Mouse (Mus musculus): ENCODE measurements around the gene Camk2g. TPM values are rescaled to one million over a fixed set of nuclear protein-coding genes. Genes with fewer than 3 reads are reported as not detected.

Camk2g gene
- polyA plus RNA-seq, 1 experiment from 2014 or later = 166 TPM

DNA sequence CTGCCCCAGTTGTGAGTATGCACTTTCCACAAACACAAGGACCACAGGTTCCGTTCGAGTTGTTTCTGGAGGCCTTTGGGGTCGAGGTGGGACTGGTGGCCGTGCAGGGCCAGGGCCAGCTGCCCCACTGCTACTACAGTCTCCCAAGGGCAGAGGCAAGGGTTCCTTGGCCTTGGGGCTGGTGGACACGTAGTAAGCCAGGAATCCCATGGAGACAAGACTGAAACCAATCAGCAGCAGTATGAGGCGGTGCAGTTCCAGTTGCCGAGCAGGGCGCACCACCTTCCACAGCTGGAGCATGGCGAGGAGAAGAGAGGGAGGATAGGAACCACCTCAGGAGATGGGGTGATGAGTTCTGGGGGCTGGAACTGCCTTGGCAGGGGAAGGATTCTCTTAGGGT lies 64.0 kb downstream of the Camk2g start:
- Histone ChIP-seq H3K4me1 (replicated peaks; ENCODE audit: control insufficient read depth, insufficient read depth, low read length) (peaks cover 10% of the 10 kb centered on the region), H3K36me3 (replicated peaks; ENCODE audit: control insufficient read depth, insufficient read depth) (peaks cover 61% of the 10 kb centered on the region), H3K4me2 (replicated peaks) (no peak overlapping the region), H3K9me3 (ENCODE audit: control insufficient read depth, low read length) (no peaks in the 10 kb centered on the region), H3K27me3 (ENCODE audit: control insufficient read depth, insufficient read depth, low read length) (no peaks in the 10 kb centered on the region), H3K4me3 (replicated peaks; ENCODE audit: low read length) (no peak overlapping the region), H3K9ac (no peak overlapping the region), H3K27ac (no peak overlapping the region)
- no peak for ATAC-seq (ENCODE audit: low FRiP score)
- no peak for DNase-seq (ENCODE audit: low spot score)
- WGBS = 97% methylated on average over 9 of the region's 9 CpGs

GRCm38 (mm10) chr14:20725660-20726339 lies 68.1 kb downstream of the Camk2g start:
- ATAC-seq (ENCODE audit: low FRiP score) (no peak), DNase-seq (ENCODE audit: low spot score) (no peak)
- Histone ChIP-seq H3K4me3 (replicated peaks; ENCODE audit: low read length) (no peak overlapping the region), H3K4me2 (replicated peaks) (no peak overlapping the region), H3K9ac (no peak overlapping the region), H3K36me3 (replicated peaks; ENCODE audit: control insufficient read depth, insufficient read depth) (peaks cover 100% of the 10 kb centered on the region), H3K9me3 (ENCODE audit: control insufficient read depth, low read length) (no peaks in the 10 kb centered on the region), H3K4me1 (replicated peaks; ENCODE audit: control insufficient read depth, insufficient read depth, low read length) (no peaks in the 10 kb centered on the region), H3K27ac (no peak overlapping the region), H3K27me3 (ENCODE audit: control insufficient read depth, insufficient read depth, low read length) (no peaks in the 10 kb centered on the region)
- 85% methylated on average over 6 of the region's 6 CpGs for WGBS

GRCm38 (mm10) chr14:20724043-20724442 lies 69.8 kb downstream of the Camk2g start:
- no peaks in the 10 kb centered on the region for H3K4me1 ChIP-seq (replicated peaks; ENCODE audit: control insufficient read depth, insufficient read depth, low read length)
- 22% methylated on average over 5 of the region's 5 CpGs for WGBS
- no peaks in the 10 kb centered on the region for H3K27me3 ChIP-seq (ENCODE audit: control insufficient read depth, insufficient read depth, low read length)
- H3K4me2 ChIP-seq (replicated peaks) = no peak overlapping the region
- no peak overlapping the region for H3K27ac ChIP-seq
- H3K4me3 ChIP-seq (replicated peaks; ENCODE audit: low read length) = no peak overlapping the region
- no peaks in the 10 kb centered on the region for H3K9me3 ChIP-seq (ENCODE audit: control insufficient read depth, low read length)
- no peak for ATAC-seq (ENCODE audit: low FRiP score)
- DNase-seq (ENCODE audit: low spot score) = peak; percentile 80
- no peak overlapping the region for H3K9ac ChIP-seq
- peaks cover 99% of the 10 kb centered on the region for H3K36me3 ChIP-seq (replicated peaks; ENCODE audit: control insufficient read depth, insufficient read depth)

GRCm38 (mm10) chr14:20723006-20723405 lies 70.9 kb downstream of the Camk2g start:
- Histone ChIP-seq H3K36me3 (replicated peaks; ENCODE audit: control insufficient read depth, insufficient read depth) (peaks cover 99% of the 10 kb centered on the region), H3K4me1 (replicated peaks; ENCODE audit: control insufficient read depth, insufficient read depth, low read length) (no peaks in the 10 kb centered on the region), H3K27me3 (ENCODE audit: control insufficient read depth, insufficient read depth, low read length) (no peaks in the 10 kb centered on the region), H3K4me3 (replicated peaks; ENCODE audit: low read length) (no peak overlapping the region), H3K4me2 (replicated peaks) (no peak overlapping the region), H3K9ac (no peak overlapping the region), H3K27ac (no peak overlapping the region), H3K9me3 (ENCODE audit: control insufficient read depth, low read length) (no peaks in the 10 kb centered on the region)
- DNase-seq (ENCODE audit: low spot score) (no peak), ATAC-seq (ENCODE audit: low FRiP score) (no peak)
- 90% methylated on average over 12 of the region's 12 CpGs for WGBS

GRCm38 (mm10) chr14:20721371-20721770 lies 72.5 kb downstream of the Camk2g start:
- peak; percentile 10; the same call in 1 of the 2 replicates for ATAC-seq (ENCODE audit: low FRiP score)
- DNase-seq (ENCODE audit: low spot score) = no peak
- H3K27ac ChIP-seq = no peak overlapping the region
- 91% methylated on average over 4 of the region's 4 CpGs for WGBS
- peaks cover 99% of the 10 kb centered on the region for H3K36me3 ChIP-seq (replicated peaks; ENCODE audit: control insufficient read depth, insufficient read depth)
- H3K4me2 ChIP-seq (replicated peaks) = no peak overlapping the region
- no peaks in the 10 kb centered on the region for H3K9me3 ChIP-seq (ENCODE audit: control insufficient read depth, low read length)
- H3K9ac ChIP-seq = no peak overlapping the region
- H3K4me1 ChIP-seq (replicated peaks; ENCODE audit: control insufficient read depth, insufficient read depth, low read length) = no peaks in the 10 kb centered on the region
- no peak overlapping the region for H3K4me3 ChIP-seq (replicated peaks; ENCODE audit: low read length)
- H3K27me3 ChIP-seq (ENCODE audit: control insufficient read depth, insufficient read depth, low read length) = no peaks in the 10 kb centered on the region

- H3K27me3 ChIP-seq (ENCODE audit: control insufficient read depth, insufficient read depth, low read length) = no peaks in the 10 kb centered on the region
- WGBS = 96% methylated on average over 12 of the region's 12 CpGs
- H3K36me3 ChIP-seq (replicated peaks; ENCODE audit: control insufficient read depth, insufficient read depth) = peaks cover 99% of the 10 kb centered on the region
- no peak overlapping the region for H3K4me3 ChIP-seq (replicated peaks; ENCODE audit: low read length)
- no peak for ATAC-seq (ENCODE audit: low FRiP score)
- H3K4me2 ChIP-seq (replicated peaks) = no peak overlapping the region
- no peak overlapping the region for H3K9ac ChIP-seq
- no peak overlapping the region for H3K27ac ChIP-seq
- no peaks in the 10 kb centered on the region for H3K9me3 ChIP-seq (ENCODE audit: control insufficient read depth, low read length)
- H3K4me1 ChIP-seq (replicated peaks; ENCODE audit: control insufficient read depth, insufficient read depth, low read length) = no peaks in the 10 kb centered on the region
- DNase-seq (ENCODE audit: low spot score) = no peak
Measured at GRCm38 (mm10) chr14:20719767-20720166, 74.1 kb downstream of the Camk2g start.

DNA sequence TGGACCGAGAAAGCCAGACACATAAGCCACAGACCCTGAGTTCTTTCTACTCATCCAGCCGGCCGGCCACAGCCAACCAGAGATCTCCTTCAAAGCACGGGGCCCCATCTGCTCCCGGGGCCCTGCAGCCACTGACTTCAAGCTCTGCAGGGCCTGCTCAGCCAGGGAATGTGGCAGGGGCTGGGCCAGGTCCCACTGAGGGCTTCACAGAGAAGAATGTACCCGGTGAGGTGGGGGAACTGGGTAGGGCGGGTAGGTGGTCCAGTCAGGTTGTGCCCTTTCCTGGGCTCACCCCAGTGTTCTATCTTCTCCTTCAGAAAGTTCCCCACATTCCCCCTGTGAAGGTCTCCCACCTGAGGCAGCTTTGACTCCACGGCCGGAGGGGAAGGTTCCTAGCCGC lies 75.4 kb downstream of the Camk2g start:
- no peak overlapping the region for H3K4me2 ChIP-seq (replicated peaks)
- ATAC-seq (ENCODE audit: low FRiP score) = no peak
- H3K9me3 ChIP-seq (ENCODE audit: control insufficient read depth, low read length) = no peaks in the 10 kb centered on the region
- 95% methylated on average over 10 of the region's 10 CpGs for WGBS
- DNase-seq (ENCODE audit: low spot score) = no peak
- H3K27ac ChIP-seq = no peak overlapping the region
- no peaks in the 10 kb centered on the region for H3K27me3 ChIP-seq (ENCODE audit: control insufficient read depth, insufficient read depth, low read length)
- H3K4me1 ChIP-seq (replicated peaks; ENCODE audit: control insufficient read depth, insufficient read depth, low read length) = no peaks in the 10 kb centered on the region
- no peak overlapping the region for H3K4me3 ChIP-seq (replicated peaks; ENCODE audit: low read length)
- peaks cover 99% of the 10 kb centered on the region for H3K36me3 ChIP-seq (replicated peaks; ENCODE audit: control insufficient read depth, insufficient read depth)
- no peak overlapping the region for H3K9ac ChIP-seq

- Histone ChIP-seq H3K9me3 (ENCODE audit: control insufficient read depth, low read length) (no peaks in the 10 kb centered on the region), H3K4me3 (replicated peaks; ENCODE audit: low read length) (no peak overlapping the region), H3K27me3 (ENCODE audit: control insufficient read depth, insufficient read depth, low read length) (no peaks in the 10 kb centered on the region), H3K4me1 (replicated peaks; ENCODE audit: control insufficient read depth, insufficient read depth, low read length) (peaks cover 10% of the 10 kb centered on the region), H3K36me3 (replicated peaks; ENCODE audit: control insufficient read depth, insufficient read depth) (peaks cover 87% of the 10 kb centered on the region), H3K4me2 (replicated peaks) (no peak overlapping the region), H3K27ac (no peak overlapping the region), H3K9ac (no peak overlapping the region)
- ATAC-seq (ENCODE audit: low FRiP score) (no peak), DNase-seq (ENCODE audit: low spot score) (no peak)
- WGBS = 71% methylated on average over 11 of the region's 11 CpGs
Measured at GRCm38 (mm10) chr14:20713832-20714231, 80.1 kb downstream of the Camk2g start.

GRCm38 (mm10) chr14:20708239-20708638 lies 85.6 kb downstream of the Camk2g start:
- H3K36me3 ChIP-seq (replicated peaks; ENCODE audit: control insufficient read depth, insufficient read depth) = peaks cover 48% of the 10 kb centered on the region
- no peaks in the 10 kb centered on the region for H3K27me3 ChIP-seq (ENCODE audit: control insufficient read depth, insufficient read depth, low read length)
- no peak for ATAC-seq (ENCODE audit: low FRiP score)
- H3K9ac ChIP-seq = peak overlapping the region; percentile 98
- peaks cover 21% of the 10 kb centered on the region for H3K4me1 ChIP-seq (replicated peaks; ENCODE audit: control insufficient read depth, insufficient read depth, low read length)
- no peak for DNase-seq (ENCODE audit: low spot score)
- no peaks in the 10 kb centered on the region for H3K9me3 ChIP-seq (ENCODE audit: control insufficient read depth, low read length)
- 6% methylated on average over 10 of the region's 10 CpGs for WGBS
- peak overlapping the region; percentile 80 for H3K4me2 ChIP-seq (replicated peaks)
- no peak overlapping the region for H3K27ac ChIP-seq
- peak overlapping the region; percentile 90 for H3K4me3 ChIP-seq (replicated peaks; ENCODE audit: low read length)

Data from hindbrain, embryonic 14.5 days (tissue).